Mouse (Mus musculus) neural tube, embryonic 14.5 days (tissue): ENCODE data around the gene Ubxn10. TPM values are rescaled to one million over a fixed set of nuclear protein-coding genes. Genes with fewer than 3 reads are reported as not detected.

Experiments
- ATAC-seq: fragments of 200-750 bp; cut with Nextera tagmentation; 2 replicates; pipeline ENCODE4 v1.8.0; 2017; ENCODE audit warnings: low read depth, mild to moderate bottlenecking, moderate TSS enrichment, moderate library complexity
- H3K27ac ChIP-seq: fragments of 300-500 bp; sonication (generic); 2 replicates; pipeline ENCODE4 v1.5.1; 2014; ENCODE audit warnings: low read depth, mild to moderate bottlenecking, control low read depth, low read length, moderate library complexity, mixed read lengths
- H3K27me3 ChIP-seq: fragments of 300-500 bp; sonication (generic); 2 replicates; pipeline ENCODE4 v1.6.1; 2014; ENCODE audit warnings: low read length; ENCODE audit not compliant: control insufficient read depth, insufficient read depth
- H3K36me3 ChIP-seq: fragments of 300-500 bp; sonication (generic); 2 replicates; pipeline ENCODE4 v1.6.1; 2014; ENCODE audit warnings: low read length, mixed read lengths; ENCODE audit not compliant: control insufficient read depth, insufficient read depth
- H3K4me1 ChIP-seq: fragments of 300-500 bp; sonication (generic); 2 replicates; pipeline ENCODE4 v1.6.1; 2014; ENCODE audit warnings: low read length; ENCODE audit not compliant: control insufficient read depth, insufficient read depth
- H3K4me2 ChIP-seq: fragments of 300-500 bp; sonication (generic); 2 replicates; pipeline ENCODE4 v1.6.1; 2014; ENCODE audit warnings: mild to moderate bottlenecking, low read depth, low read length, control low read depth
- H3K4me3 ChIP-seq: fragments of 300-500 bp; sonication (generic); 2 replicates; pipeline ENCODE4 v1.5.1; 2014; ENCODE audit warnings: low read depth, low read length, control low read depth, mixed read lengths
- H3K9ac ChIP-seq: fragments of 300-500 bp; sonication (generic); replicated peaks from 2 replicates; pipeline ENCODE4 v1.6.1; 2014; ENCODE audit warnings: low read depth, mild to moderate bottlenecking, control low read depth, low read length, mixed read lengths
- H3K9me3 ChIP-seq: fragments of 300-500 bp; sonication (generic); 2 replicates; pipeline ENCODE4 v1.6.1; 2016; ENCODE audit warnings: low read length; ENCODE audit not compliant: control insufficient read depth
- WGBS: fragments of 180-500 bp; shearing (Covaris S2); extraction: QIAGEN DNeasy Blood & Tissue Kit; methylation state at CpG from one replicate; pipeline ENCODE4 v1.1.7; 2014; 5-methylcytosine and 5-hydroxymethylcytosine counted together
- polyA plus RNA-seq: library from polyadenylated mRNA; unstranded; fragments of >200 nt; fragmentation: Nextera tagmentation; extraction: Ambion mirVana; gene quantifications from 2 replicates; pipeline ENCODE4 v1.2.1, GENCODE M21; 2014

Ubxn10 gene
- polyA plus RNA-seq, 1 experiment from 2014 or later, result 2.7 TPM

DNA sequence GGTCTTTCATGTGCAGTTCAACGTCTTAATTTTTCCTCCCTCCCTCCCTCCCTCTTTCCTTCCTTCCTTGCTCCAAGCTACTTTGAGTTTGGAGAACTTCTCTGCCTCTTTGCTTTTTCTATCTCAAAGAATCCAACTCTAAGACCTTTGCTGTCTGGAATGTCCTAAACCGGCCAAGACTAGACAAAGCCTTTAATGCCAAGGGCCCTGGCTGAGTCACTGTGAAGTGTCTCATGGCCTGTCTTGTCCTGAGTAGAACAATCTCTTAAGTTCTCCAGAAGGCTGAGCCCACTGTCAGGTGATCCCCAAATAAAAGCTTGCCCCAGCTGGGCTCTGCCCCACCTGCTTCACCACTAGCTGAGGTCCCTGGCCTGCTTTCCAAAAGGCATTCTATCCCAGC, 34.9 kb downstream of the Ubxn10 start:
- Histone ChIP-seq H3K4me2 (no peak overlapping the region), H3K27me3 (no peaks in the 10 kb centered on the region), H3K4me3 (no peak overlapping the region), H3K27ac (no peak overlapping the region), H3K9ac (no peak overlapping the region), H3K36me3 (no peaks in the 10 kb centered on the region), H3K9me3 (no peaks in the 10 kb centered on the region), H3K4me1 (no peaks in the 10 kb centered on the region)
- WGBS, result 75% methylated on average over 2 of the region's 2 CpGs
- ATAC-seq, result no peak

- no peaks in the 10 kb centered on the region for H3K9me3 ChIP-seq
- WGBS, result 71% methylated on average over 8 of the region's 8 CpGs
- no peak overlapping the region for H3K4me3 ChIP-seq
- no peaks in the 10 kb centered on the region for H3K27me3 ChIP-seq
- H3K4me1 ChIP-seq, result no peaks in the 10 kb centered on the region
- no peak overlapping the region for H3K27ac ChIP-seq
- ATAC-seq, result no peak
- H3K4me2 ChIP-seq, result no peak overlapping the region
- no peak overlapping the region for H3K9ac ChIP-seq
- no peaks in the 10 kb centered on the region for H3K36me3 ChIP-seq
These were observed 35.9 kb downstream of the Ubxn10 start for GRCm38 (mm10) chr4:138701111-138701510.

GRCm38 (mm10) chr4:138700184-138700982, 36.6 kb downstream of the Ubxn10 start:
- ATAC-seq, result peak; percentile 71; the same call in 1 of the 2 replicates
- H3K4me3 ChIP-seq, result no peak overlapping the region
- no peaks in the 10 kb centered on the region for H3K36me3 ChIP-seq
- H3K27ac ChIP-seq, result no peak overlapping the region
- no peaks in the 10 kb centered on the region for H3K9me3 ChIP-seq
- no peak overlapping the region for H3K9ac ChIP-seq
- WGBS, result 29% methylated on average over 15 of the region's 15 CpGs
- H3K4me1 ChIP-seq, result no peaks in the 10 kb centered on the region
- no peak overlapping the region for H3K4me2 ChIP-seq
- H3K27me3 ChIP-seq, result no peaks in the 10 kb centered on the region

DNA sequence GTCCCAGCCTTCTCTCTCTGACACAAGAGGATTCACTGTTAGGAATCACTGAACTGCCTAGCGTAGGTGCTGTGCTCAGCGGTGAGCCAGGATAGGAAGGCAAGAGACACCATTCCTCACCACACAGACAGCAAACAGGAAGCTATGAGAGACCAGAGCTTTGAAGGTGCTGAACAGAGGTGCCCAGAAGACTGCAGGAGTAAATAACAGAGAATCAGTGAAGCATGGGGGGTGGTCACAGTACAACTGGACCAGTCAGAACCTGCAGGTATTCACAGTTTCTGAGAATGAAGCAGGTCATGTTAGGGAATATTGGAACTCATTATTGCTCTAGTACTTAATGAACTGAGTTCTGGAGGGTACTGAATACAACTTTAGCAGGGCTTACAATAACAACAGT, 38.7 kb downstream of the Ubxn10 start:
- no peaks in the 10 kb centered on the region for H3K27me3 ChIP-seq
- H3K27ac ChIP-seq, result no peak overlapping the region
- no peak overlapping the region for H3K4me3 ChIP-seq
- no peak for ATAC-seq
- 67% methylated on average over 2 of the region's 2 CpGs for WGBS
- no peak overlapping the region for H3K4me2 ChIP-seq
- H3K36me3 ChIP-seq, result no peaks in the 10 kb centered on the region
- H3K9ac ChIP-seq, result no peak overlapping the region
- no peaks in the 10 kb centered on the region for H3K4me1 ChIP-seq
- no peaks in the 10 kb centered on the region for H3K9me3 ChIP-seq

- no peaks in the 10 kb centered on the region for H3K36me3 ChIP-seq
- ATAC-seq, result no peak
- H3K9ac ChIP-seq, result no peak overlapping the region
- H3K27ac ChIP-seq, result no peak overlapping the region
- no peaks in the 10 kb centered on the region for H3K27me3 ChIP-seq
- 24% methylated on average over 10 of the region's 10 CpGs for WGBS
- H3K4me1 ChIP-seq, result 0 out of 2 replicates have a peak, but pooled peaks cover 3% of the 10 kb centered on the region
- H3K4me2 ChIP-seq, result no peak overlapping the region
- H3K4me3 ChIP-seq, result no peak overlapping the region
- no peaks in the 10 kb centered on the region for H3K9me3 ChIP-seq
These were observed 39.7 kb downstream of the Ubxn10 start for GRCm38 (mm10) chr4:138697166-138697860.

GRCm38 (mm10) chr4:138696720-138697119, 40.2 kb downstream of the Ubxn10 start:
- Histone ChIP-seq H3K4me2 (no peak overlapping the region), H3K4me1 (peaks cover 9% of the 10 kb centered on the region), H3K9ac (no peak overlapping the region), H3K4me3 (no peak overlapping the region), H3K27ac (no peak overlapping the region), H3K36me3 (no peaks in the 10 kb centered on the region), H3K27me3 (no peaks in the 10 kb centered on the region), H3K9me3 (no peaks in the 10 kb centered on the region)
- 7% methylated on average over 7 of the region's 7 CpGs for WGBS
- ATAC-seq, result no peak

- H3K27ac ChIP-seq, result no peak overlapping the region
- H3K4me2 ChIP-seq, result no peak overlapping the region
- H3K36me3 ChIP-seq, result no peaks in the 10 kb centered on the region
- 11% methylated on average over 12 of the region's 12 CpGs for WGBS
- no peak for ATAC-seq
- no peak overlapping the region for H3K9ac ChIP-seq
- H3K9me3 ChIP-seq, result no peaks in the 10 kb centered on the region
- no peaks in the 10 kb centered on the region for H3K27me3 ChIP-seq
- H3K4me3 ChIP-seq, result no peak overlapping the region
- peaks cover 36% of the 10 kb centered on the region for H3K4me1 ChIP-seq
These were observed 43.8 kb downstream of the Ubxn10 start for GRCm38 (mm10) chr4:138693043-138693692.

GRCm38 (mm10) chr4:138691443-138692181, 45.4 kb downstream of the Ubxn10 start:
- no peak overlapping the region for H3K27ac ChIP-seq
- WGBS, result 10% methylated on average over 19 of the region's 19 CpGs
- ATAC-seq, result no peak
- H3K36me3 ChIP-seq, result no peaks in the 10 kb centered on the region
- no peak overlapping the region for H3K9ac ChIP-seq
- H3K27me3 ChIP-seq, result no peaks in the 10 kb centered on the region
- no peak overlapping the region for H3K4me3 ChIP-seq
- H3K4me2 ChIP-seq, result no peak overlapping the region
- peaks cover 36% of the 10 kb centered on the region for H3K4me1 ChIP-seq
- no peaks in the 10 kb centered on the region for H3K9me3 ChIP-seq
